Mouse (Mus musculus): ENCODE results near the gene Gimap5. TPM values are rescaled to one million over a fixed set of nuclear protein-coding genes. Genes with fewer than 3 reads are reported as not detected.

Gimap5 gene
- polyA plus RNA-seq, 1 experiment from 2014 or later, result 9.0 TPM

DNA sequence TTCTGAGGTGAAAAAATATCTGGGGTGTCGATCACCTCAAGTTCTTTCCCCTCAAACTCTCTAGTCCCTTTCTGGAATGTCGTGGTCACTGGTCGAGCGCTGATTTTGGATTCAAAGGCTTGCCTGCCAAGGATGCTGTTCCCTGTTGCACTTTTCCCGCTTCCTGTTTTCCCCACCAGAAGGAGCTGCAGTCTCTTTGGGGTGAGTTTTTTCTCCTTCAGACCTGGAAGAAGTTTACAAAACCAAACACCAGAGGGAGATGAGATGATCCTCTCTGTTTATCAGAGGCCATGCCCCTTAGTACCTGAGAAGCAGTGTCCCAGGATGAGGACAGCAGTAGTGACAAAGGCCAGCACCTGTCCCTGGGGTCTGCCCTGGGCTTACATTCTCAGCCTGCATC lies 43.4 kb upstream of the Gimap5 start:
- no peaks in the 10 kb centered on the region for H3K9me3 ChIP-seq (ENCODE audit: control insufficient read depth, low read length)
- H3K4me1 ChIP-seq (replicated peaks; ENCODE audit: control insufficient read depth, insufficient read depth, low read length), result no peaks in the 10 kb centered on the region; the same call in 1 of the 2 replicates
- no peak overlapping the region for H3K9ac ChIP-seq (ENCODE audit: low read length)
- DNase-seq (ENCODE audit: low spot score) (peak; percentile 43), ATAC-seq (replicated peaks; ENCODE audit: low FRiP score, low TSS enrichment, low read depth) (no peak)
- no peak overlapping the region for H3K27ac ChIP-seq (ENCODE audit: low read depth)
- no peak overlapping the region for H3K4me3 ChIP-seq (ENCODE audit: low read depth, low read length)
- WGBS, result 65% methylated on average over 5 of the region's 5 CpGs
- no peaks in the 10 kb centered on the region for H3K36me3 ChIP-seq (ENCODE audit: control insufficient read depth, insufficient read depth, low read length)
- no peak overlapping the region for H3K4me2 ChIP-seq (ENCODE audit: low read length)
- H3K27me3 ChIP-seq (replicated peaks; ENCODE audit: control insufficient read depth, insufficient read depth, low read length), result no peaks in the 10 kb centered on the region

- Histone ChIP-seq H3K9ac (ENCODE audit: low read length) (no peak overlapping the region), H3K4me1 (replicated peaks; ENCODE audit: control insufficient read depth, insufficient read depth, low read length) (no peaks in the 10 kb centered on the region; the same call in 1 of the 2 replicates), H3K9me3 (ENCODE audit: control insufficient read depth, low read length) (no peaks in the 10 kb centered on the region), H3K4me3 (ENCODE audit: low read depth, low read length) (no peak overlapping the region), H3K36me3 (ENCODE audit: control insufficient read depth, insufficient read depth, low read length) (no peaks in the 10 kb centered on the region), H3K27me3 (replicated peaks; ENCODE audit: control insufficient read depth, insufficient read depth, low read length) (no peaks in the 10 kb centered on the region), H3K4me2 (ENCODE audit: low read length) (no peak overlapping the region), H3K27ac (ENCODE audit: low read depth) (no peak overlapping the region)
- DNase-seq (ENCODE audit: low spot score) (peak; percentile 24), ATAC-seq (replicated peaks; ENCODE audit: low FRiP score, low TSS enrichment, low read depth) (no peak)
Measured at GRCm38 (mm10) chr6:48704146-48704545, 41.9 kb upstream of the Gimap5 start.

GRCm38 (mm10) chr6:48706130-48706529 lies 39.9 kb upstream of the Gimap5 start:
- Histone ChIP-seq H3K9me3 (ENCODE audit: control insufficient read depth, low read length) (no peaks in the 10 kb centered on the region), H3K27me3 (replicated peaks; ENCODE audit: control insufficient read depth, insufficient read depth, low read length) (no peaks in the 10 kb centered on the region), H3K4me1 (replicated peaks; ENCODE audit: control insufficient read depth, insufficient read depth, low read length) (no peaks in the 10 kb centered on the region), H3K4me3 (ENCODE audit: low read depth, low read length) (no peak overlapping the region), H3K27ac (ENCODE audit: low read depth) (no peak overlapping the region), H3K36me3 (ENCODE audit: control insufficient read depth, insufficient read depth, low read length) (no peaks in the 10 kb centered on the region), H3K9ac (ENCODE audit: low read length) (peak overlapping the region; percentile 16; the same call in 1 of the 2 replicates), H3K4me2 (ENCODE audit: low read length) (no peak overlapping the region)
- peak; percentile 28 for DNase-seq (ENCODE audit: low spot score)
- no peak for ATAC-seq (replicated peaks; ENCODE audit: low FRiP score, low TSS enrichment, low read depth)
- WGBS, result 66% methylated on average over 3 of the region's 3 CpGs

DNA sequence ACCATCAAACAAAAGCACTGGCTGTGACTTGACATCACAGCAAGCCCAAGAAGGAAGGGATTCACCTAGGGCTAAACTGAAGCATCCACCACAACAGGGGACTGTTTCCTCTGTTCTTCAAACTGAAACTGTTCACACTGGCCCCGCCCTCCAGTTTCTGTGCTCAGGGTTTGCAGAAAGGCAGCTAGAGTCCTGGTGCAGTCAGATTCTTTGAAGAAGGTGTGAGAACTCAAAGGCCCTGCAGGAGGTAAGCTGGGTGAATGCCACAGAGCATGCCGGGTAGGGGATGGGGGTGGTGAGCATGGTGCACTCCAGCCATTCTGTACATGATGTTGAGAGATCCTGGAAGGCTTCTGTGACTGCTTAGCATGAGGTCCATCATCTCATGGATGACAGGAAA lies 27.5 kb upstream of the Gimap5 start, which contains the start of the genes Gm28053 and Gimap7:
Gene Gm28053 (plus strand): TSS at position 153 of the 400 bp plus-strand sequence.
Gene Gimap7 (plus strand): TSS at position 167 of the 400 bp plus-strand sequence.
- no peak for ATAC-seq (replicated peaks; ENCODE audit: low FRiP score, low TSS enrichment, low read depth)
- no peak within 1 kb of the TSS for H3K9ac ChIP-seq (ENCODE audit: low read length)
- H3K4me1 ChIP-seq (replicated peaks; ENCODE audit: control insufficient read depth, insufficient read depth, low read length), result no peaks in the 10 kb centered on the region
- DNase-seq (ENCODE audit: low spot score), result peak; percentile 34
- H3K4me3 ChIP-seq (ENCODE audit: low read depth, low read length), result no peak within 1 kb of the TSS
- H3K27me3 ChIP-seq (replicated peaks; ENCODE audit: control insufficient read depth, insufficient read depth, low read length), result no peaks in the 10 kb centered on the region
- no peaks in the 10 kb centered on the region for H3K36me3 ChIP-seq (ENCODE audit: control insufficient read depth, insufficient read depth, low read length)
- no peak within 1 kb of the TSS for H3K27ac ChIP-seq (ENCODE audit: low read depth)
- H3K9me3 ChIP-seq (ENCODE audit: control insufficient read depth, low read length), result no peaks in the 10 kb centered on the region
- H3K4me2 ChIP-seq (ENCODE audit: low read length), result no peak within 1 kb of the TSS
- WGBS, result 57% methylated on average over 2 of the region's 2 CpGs

DNA sequence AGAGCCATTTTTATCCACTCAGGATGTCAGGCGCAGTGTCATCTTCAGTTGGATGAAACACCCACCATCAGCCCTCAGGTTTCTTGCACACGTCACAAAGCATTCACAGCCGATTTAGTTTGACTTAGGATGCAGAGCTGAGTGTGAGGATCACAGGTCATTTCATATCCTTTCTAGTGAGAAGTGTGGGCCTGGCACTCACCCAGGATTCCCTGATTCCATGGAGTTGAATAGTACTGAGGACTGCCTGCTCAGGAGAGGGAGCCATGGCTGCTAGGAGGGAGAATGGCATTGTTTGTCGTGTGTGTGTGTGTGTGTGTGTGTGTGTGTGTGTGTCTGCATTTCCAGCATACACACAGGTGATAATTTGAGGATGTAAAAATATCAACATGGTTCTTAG lies 25.7 kb upstream of the Gimap5 start:
- ATAC-seq (replicated peaks; ENCODE audit: low FRiP score, low TSS enrichment, low read depth) (no peak), DNase-seq (ENCODE audit: low spot score) (no peak)
- no peaks in the 10 kb centered on the region for H3K9me3 ChIP-seq (ENCODE audit: control insufficient read depth, low read length)
- H3K4me2 ChIP-seq (ENCODE audit: low read length), result no peak overlapping the region
- H3K27me3 ChIP-seq (replicated peaks; ENCODE audit: control insufficient read depth, insufficient read depth, low read length), result no peaks in the 10 kb centered on the region
- H3K9ac ChIP-seq (ENCODE audit: low read length), result no peak overlapping the region
- peaks cover under 1% of the 10 kb centered on the region; the same call in 1 of the 2 replicates for H3K4me1 ChIP-seq (replicated peaks; ENCODE audit: control insufficient read depth, insufficient read depth, low read length)
- WGBS, result 79% methylated on average over 4 of the region's 4 CpGs
- H3K4me3 ChIP-seq (ENCODE audit: low read depth, low read length), result no peak overlapping the region
- no peaks in the 10 kb centered on the region for H3K36me3 ChIP-seq (ENCODE audit: control insufficient read depth, insufficient read depth, low read length)
- no peak overlapping the region for H3K27ac ChIP-seq (ENCODE audit: low read depth)

- no peak overlapping the region for H3K4me2 ChIP-seq (ENCODE audit: low read length)
- H3K9ac ChIP-seq (ENCODE audit: low read length), result no peak overlapping the region
- H3K27ac ChIP-seq (ENCODE audit: low read depth), result no peak overlapping the region
- no peaks in the 10 kb centered on the region for H3K36me3 ChIP-seq (ENCODE audit: control insufficient read depth, insufficient read depth, low read length)
- no peak for ATAC-seq (replicated peaks; ENCODE audit: low FRiP score, low TSS enrichment, low read depth)
- peaks cover 10% of the 10 kb centered on the region for H3K4me1 ChIP-seq (replicated peaks; ENCODE audit: control insufficient read depth, insufficient read depth, low read length)
- no peak for DNase-seq (ENCODE audit: low spot score)
- H3K9me3 ChIP-seq (ENCODE audit: control insufficient read depth, low read length), result no peaks in the 10 kb centered on the region
- H3K4me3 ChIP-seq (ENCODE audit: low read depth, low read length), result no peak overlapping the region
- WGBS, result 81% methylated on average over 8 of the region's 8 CpGs
- no peaks in the 10 kb centered on the region for H3K27me3 ChIP-seq (replicated peaks; ENCODE audit: control insufficient read depth, insufficient read depth, low read length)
Measured at GRCm38 (mm10) chr6:48723468-48723867, 22.5 kb upstream of the Gimap5 start.

DNA sequence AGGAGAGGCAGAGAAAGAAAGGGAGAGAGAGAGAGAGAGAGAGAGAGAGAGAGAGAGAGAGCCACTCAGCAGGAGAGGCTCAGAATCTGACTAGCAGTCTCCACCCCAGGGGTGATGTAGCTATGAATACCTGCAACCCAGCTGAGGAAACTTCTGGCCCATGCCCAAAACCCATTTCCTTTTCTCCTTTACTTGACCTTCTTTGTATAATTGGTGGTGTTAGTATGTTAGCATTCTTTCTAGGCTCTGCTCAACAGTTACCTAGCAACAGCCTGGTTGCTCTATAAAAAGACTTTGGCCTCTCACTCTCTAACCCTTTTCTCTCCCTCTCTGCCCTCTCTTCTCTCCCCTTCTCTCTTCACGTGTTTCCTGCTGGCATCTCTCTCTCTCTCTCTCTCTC lies 20.5 kb upstream of the Gimap5 start:
- Histone ChIP-seq H3K4me3 (ENCODE audit: low read depth, low read length) (no peak overlapping the region), H3K4me1 (replicated peaks; ENCODE audit: control insufficient read depth, insufficient read depth, low read length) (peaks cover 10% of the 10 kb centered on the region), H3K9ac (ENCODE audit: low read length) (no peak overlapping the region), H3K9me3 (ENCODE audit: control insufficient read depth, low read length) (no peaks in the 10 kb centered on the region), H3K27ac (ENCODE audit: low read depth) (no peak overlapping the region), H3K4me2 (ENCODE audit: low read length) (no peak overlapping the region), H3K36me3 (ENCODE audit: control insufficient read depth, insufficient read depth, low read length) (no peaks in the 10 kb centered on the region), H3K27me3 (replicated peaks; ENCODE audit: control insufficient read depth, insufficient read depth, low read length) (no peaks in the 10 kb centered on the region)
- DNase-seq (ENCODE audit: low spot score), result no peak
- peak; percentile 40; the same call in 1 of the 2 replicates for ATAC-seq (replicated peaks; ENCODE audit: low FRiP score, low TSS enrichment, low read depth)
- WGBS, result 0% methylated on average over 1 of the region's 1 CpGs

DNA sequence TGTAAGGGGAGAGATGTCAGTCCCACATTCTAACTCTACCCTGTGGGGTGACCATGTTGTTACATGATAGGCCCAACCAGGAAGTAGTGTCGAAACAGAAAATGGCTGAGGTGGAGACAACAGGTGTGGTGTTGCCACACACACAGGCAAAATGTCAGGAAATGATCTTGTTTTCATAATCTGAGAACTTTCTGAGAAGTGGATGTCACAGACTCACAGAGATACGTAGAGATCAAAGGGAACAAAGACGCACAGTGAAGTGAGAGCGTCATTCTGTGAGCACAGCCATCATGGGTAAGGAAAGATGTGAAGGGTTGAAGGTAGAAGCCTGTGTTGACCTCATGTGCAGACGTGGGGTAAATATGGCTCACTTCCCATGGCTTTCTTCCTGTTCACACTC lies 18.2 kb upstream of the Gimap5 start:
- no peak for DNase-seq (ENCODE audit: low spot score)

GRCm38 (mm10) chr6:48732864-48733304 lies 13.1 kb upstream of the Gimap5 start:
- Histone ChIP-seq H3K4me1 (replicated peaks; ENCODE audit: control insufficient read depth, insufficient read depth, low read length) (no peaks in the 10 kb centered on the region), H3K36me3 (ENCODE audit: control insufficient read depth, insufficient read depth, low read length) (no peaks in the 10 kb centered on the region), H3K9ac (ENCODE audit: low read length) (no peak overlapping the region), H3K4me3 (ENCODE audit: low read depth, low read length) (no peak overlapping the region), H3K9me3 (ENCODE audit: control insufficient read depth, low read length) (no peaks in the 10 kb centered on the region), H3K4me2 (ENCODE audit: low read length) (no peak overlapping the region), H3K27me3 (replicated peaks; ENCODE audit: control insufficient read depth, insufficient read depth, low read length) (no peaks in the 10 kb centered on the region), H3K27ac (ENCODE audit: low read depth) (no peak overlapping the region)
- ATAC-seq (replicated peaks; ENCODE audit: low FRiP score, low TSS enrichment, low read depth) (no peak), DNase-seq (ENCODE audit: low spot score) (no peak)
- 42% methylated on average over 8 of the region's 8 CpGs for WGBS

More for the DNA sequence above, 18.2 kb upstream of the Gimap5 start:
- H3K9me3 ChIP-seq (ENCODE audit: control insufficient read depth, low read length), result no peaks in the 10 kb centered on the region
- H3K4me2 ChIP-seq (ENCODE audit: low read length), result no peak overlapping the region
- no peak for ATAC-seq (replicated peaks; ENCODE audit: low FRiP score, low TSS enrichment, low read depth)
- peaks cover 10% of the 10 kb centered on the region for H3K4me1 ChIP-seq (replicated peaks; ENCODE audit: control insufficient read depth, insufficient read depth, low read length)
- H3K4me3 ChIP-seq (ENCODE audit: low read depth, low read length), result no peak overlapping the region
- H3K9ac ChIP-seq (ENCODE audit: low read length), result no peak overlapping the region
- H3K27ac ChIP-seq (ENCODE audit: low read depth), result no peak overlapping the region
- H3K36me3 ChIP-seq (ENCODE audit: control insufficient read depth, insufficient read depth, low read length), result no peaks in the 10 kb centered on the region
- H3K27me3 ChIP-seq (replicated peaks; ENCODE audit: control insufficient read depth, insufficient read depth, low read length), result no peaks in the 10 kb centered on the region
- WGBS, result 87% methylated on average over 5 of the region's 5 CpGs

Measured in intestine, embryonic 14.5 days (tissue).